Mouse (Mus musculus) CH12.LX (cell line): Measurements from ENCODE around the gene C6. TPM values are rescaled to one million over a fixed set of nuclear protein-coding genes. Genes with fewer than 3 reads are reported as not detected.

ENCODE experiments used
- polyA plus RNA-seq: library from polyadenylated mRNA; unstranded; fragments of >175 nt; gene quantifications from 2 replicates; pipeline ENCODE4 v1.2.1, GENCODE M21; 2012; ENCODE audit warnings: low read depth; ENCODE audit not compliant: insufficient read length
- total RNA-seq, 2 experiments: library from RNA; depleted of rRNA; stranded (reverse); fragments of 300-350 nt in 1 of 2; fragments of >200 nt in 1 of 2; gene quantifications; 2 replicates each; pipeline ENCODE4 v1.2.3; 2012 to 2014

C6 gene
- total and polyA plus RNA-seq, 3 experiments: not detected

Other genes starting within 250 kb of the C6 start
- gene Mroh2b, start 171.6 kb downstream of the C6 start, total RNA-seq (2012; rRNA removed): not detected in 2 replicates
- not detected in 2 replicates for gene Mroh2b, start 171.6 kb downstream of the C6 start, total RNA-seq (2014; rRNA removed)
- not detected in 2 replicates for gene Mroh2b, start 171.6 kb downstream of the C6 start, polyA plus RNA-seq